Mouse (Mus musculus) G1E (cell line): ENCODE data around the gene Actl6b.

ENCODE experiments used
- CTCF ChIP-seq: IDR thresholded peaks from 2 replicates; pipeline ENCODE4 v1.5.1; 2012; ENCODE audit warnings: low read depth, low read length, inconsistent platforms, mixed read lengths
- GATA1 ChIP-seq: IDR thresholded peaks from 2 replicates; pipeline ENCODE4 v1.6.1; 2012; ENCODE audit warnings: borderline replicate concordance, low read length, inconsistent platforms, mixed read lengths
- GATA2 ChIP-seq: IDR thresholded peaks from 2 replicates; pipeline ENCODE4 v1.6.1; 2012; ENCODE audit warnings: low read depth, low read length, inconsistent platforms, borderline replicate concordance

DNA sequence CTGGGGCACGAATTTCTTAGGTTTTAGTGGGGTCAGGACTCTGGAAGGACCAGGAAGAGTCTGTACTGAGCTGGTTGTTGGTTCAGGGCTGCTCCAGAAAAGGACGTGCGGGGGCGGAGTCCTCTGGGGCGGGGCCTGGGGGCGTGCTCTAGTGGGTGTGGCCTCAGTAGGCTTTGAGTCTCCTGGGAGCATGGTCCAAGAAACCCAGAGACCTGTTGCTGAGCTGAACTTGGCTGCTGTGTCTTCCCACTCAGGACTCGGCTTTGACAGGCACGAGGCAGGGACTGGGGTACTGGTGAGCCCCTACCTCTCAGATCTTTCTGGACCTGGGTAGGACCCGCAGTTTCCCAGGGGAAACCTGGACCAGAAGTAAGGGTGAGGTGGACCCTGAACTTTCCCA lies 16.3 kb downstream of the Actl6b start, which contains the start of gene Tfr2:
- no peak for TF ChIP-seq CTCF
- no peak for TF ChIP-seq GATA1
- no peak for TF ChIP-seq GATA2
